Mouse (Mus musculus) neural tube, embryonic 10.5 days (tissue): Measurements from ENCODE around the gene Tac2.
A peak's percentile ranks its signal among the peaks of the same experiment; 100 is the strongest.

Experiments
- DNase-seq: peaks from one replicate; pipeline ENCODE4 v3.0.0-alpha.2; 2017; ENCODE audit warnings: low spot score; ENCODE audit errors: extremely low spot score

The Tac2 gene

GRCm38 (mm10) chr10:127721671-127722418, 2.4 kb upstream of the Tac2 start:
- no peak for DNase-seq

DNA sequence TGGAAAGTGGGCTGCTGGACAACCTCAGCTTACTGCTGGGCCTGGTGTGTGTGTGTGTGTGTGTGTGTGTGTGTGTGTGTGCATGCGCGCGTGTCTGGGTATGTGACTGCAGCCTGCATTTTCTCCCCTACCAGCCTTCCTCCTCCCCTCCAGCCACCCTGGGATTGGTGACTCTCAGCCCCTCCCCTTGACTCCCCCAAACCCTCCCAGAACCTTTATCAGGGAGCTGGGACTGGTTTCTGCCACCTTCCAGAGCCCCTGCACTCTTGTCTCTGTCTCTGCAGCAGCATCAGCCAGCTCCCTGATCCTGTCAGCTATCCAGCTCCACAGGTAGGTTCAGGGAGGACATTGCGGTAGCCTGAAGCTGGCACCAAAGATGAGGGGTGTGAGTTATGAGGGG, 858 bp downstream of the Tac2 start:
- DNase-seq, result no peak

GRCm38 (mm10) chr10:127728437-127728836, 4.2 kb downstream of the Tac2 start:
- DNase-seq, result no peak

- no peak for DNase-seq
These were observed 6.1 kb downstream of the Tac2 start for GRCm38 (mm10) chr10:127730285-127730932.

GRCm38 (mm10) chr10:127730933-127731310, 6.6 kb downstream of the Tac2 start:
- no peak for DNase-seq

- DNase-seq, result no peak
These were observed 7.1 kb downstream of the Tac2 start for GRCm38 (mm10) chr10:127731397-127731796.

DNA sequence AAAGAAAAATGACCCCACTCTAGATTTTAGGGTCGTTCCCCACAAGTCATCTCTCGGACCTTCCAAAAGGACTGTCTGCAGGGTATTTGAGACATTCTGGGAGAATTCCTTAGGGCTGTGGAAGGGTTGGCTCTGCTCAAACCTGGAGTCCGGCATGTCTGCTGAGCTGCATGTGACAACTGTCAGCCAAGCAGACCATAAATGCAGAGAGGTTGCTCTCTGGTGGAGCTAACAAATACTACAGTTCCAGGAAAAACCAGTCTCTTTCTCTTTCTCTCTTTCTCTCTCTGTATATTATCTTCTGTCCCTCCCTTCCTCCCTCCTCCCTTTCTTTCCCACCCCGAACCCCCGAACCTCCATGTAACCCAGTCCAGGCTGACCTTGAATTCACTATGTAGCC, 10.2 kb downstream of the Tac2 start:
- no peak for DNase-seq

DNA sequence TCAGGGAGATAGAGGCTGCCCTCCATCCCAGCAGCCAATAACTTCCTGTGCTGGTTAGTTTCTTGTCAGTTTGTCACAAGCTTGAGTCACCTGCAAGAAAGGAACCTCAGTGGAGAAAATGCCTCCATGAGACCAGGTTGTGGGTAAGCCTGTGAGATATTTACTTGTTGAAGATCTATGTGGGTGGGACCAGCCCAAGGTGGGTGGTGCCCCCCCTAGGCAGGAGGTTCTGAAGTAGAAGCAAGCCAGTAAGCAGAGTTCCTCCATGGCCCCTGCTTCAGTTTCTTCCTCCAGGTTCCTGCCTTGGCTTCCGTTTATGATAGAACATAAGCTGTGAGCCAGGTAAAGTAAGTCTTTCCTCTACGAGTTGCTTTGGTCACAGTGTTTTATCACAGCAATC, 12.0 kb downstream of the Tac2 start:
- no peak for DNase-seq

- DNase-seq, result no peak
These were observed 12.6 kb downstream of the Tac2 start for GRCm38 (mm10) chr10:127736916-127737315.

DNA sequence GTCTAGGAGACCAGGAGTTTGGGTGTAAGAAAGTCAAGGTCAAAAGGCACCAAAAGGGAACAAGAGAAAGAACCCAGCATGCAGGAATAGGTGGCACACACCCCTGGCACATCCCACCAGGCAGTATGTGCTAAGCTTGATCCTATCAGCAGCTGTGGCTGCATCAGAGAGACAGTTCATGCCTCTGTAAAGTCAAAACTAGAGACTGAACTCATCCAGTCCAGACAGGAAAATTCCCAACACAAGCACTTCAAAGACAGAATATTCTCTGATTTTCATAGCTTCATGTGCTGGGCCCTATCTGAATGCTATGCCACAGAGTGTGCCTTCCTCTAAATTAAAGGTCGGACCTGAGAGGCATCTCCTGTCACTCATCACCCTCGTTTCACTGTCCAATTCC, 13.3 kb downstream of the Tac2 start:
- no peak for DNase-seq

GRCm38 (mm10) chr10:127738151-127738882, 14.0 kb downstream of the Tac2 start:
- DNase-seq, result no peak

DNA sequence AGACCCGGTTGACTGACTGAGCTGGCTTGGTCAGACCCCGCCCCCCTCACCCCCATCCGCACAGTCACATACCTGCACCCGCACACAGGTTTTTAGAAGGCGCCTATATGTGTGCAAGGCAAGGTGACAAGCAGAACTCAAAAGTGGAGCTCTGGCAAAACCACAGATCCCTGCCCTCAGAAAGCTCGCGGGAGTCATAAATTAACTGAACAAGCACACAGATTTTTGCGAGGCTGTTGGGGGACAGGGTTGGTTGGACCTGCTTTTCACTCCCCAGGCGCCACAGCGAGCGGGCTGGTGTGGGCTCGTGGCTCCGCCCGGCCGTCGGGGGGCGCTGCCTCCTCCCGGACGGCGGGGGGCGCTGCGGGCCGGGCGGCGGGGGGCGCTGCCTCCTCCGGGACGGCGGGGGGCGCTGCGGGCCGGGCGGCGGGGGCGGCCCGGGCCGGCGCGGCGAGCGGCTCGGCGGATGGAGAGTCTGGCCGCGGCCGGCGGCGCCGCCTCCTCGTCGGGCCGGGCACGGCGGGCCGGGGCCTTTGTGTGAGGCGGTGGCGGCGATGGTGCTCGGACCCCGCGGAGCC, 14.9 kb downstream of the Tac2 start, which contains the start of gene Zbtb39:
TSS of gene Zbtb39 (plus strand) at position 456 of the 578 bp plus-strand sequence.
- peak; percentile 79 for DNase-seq

- peak; percentile 68 for DNase-seq
These were observed 15.4 kb downstream of the Tac2 start for GRCm38 (mm10) chr10:127739661-127740161.

- peak; percentile 51 for DNase-seq
These were observed 20.4 kb downstream of the Tac2 start for GRCm38 (mm10) chr10:127744661-127745060.

DNA sequence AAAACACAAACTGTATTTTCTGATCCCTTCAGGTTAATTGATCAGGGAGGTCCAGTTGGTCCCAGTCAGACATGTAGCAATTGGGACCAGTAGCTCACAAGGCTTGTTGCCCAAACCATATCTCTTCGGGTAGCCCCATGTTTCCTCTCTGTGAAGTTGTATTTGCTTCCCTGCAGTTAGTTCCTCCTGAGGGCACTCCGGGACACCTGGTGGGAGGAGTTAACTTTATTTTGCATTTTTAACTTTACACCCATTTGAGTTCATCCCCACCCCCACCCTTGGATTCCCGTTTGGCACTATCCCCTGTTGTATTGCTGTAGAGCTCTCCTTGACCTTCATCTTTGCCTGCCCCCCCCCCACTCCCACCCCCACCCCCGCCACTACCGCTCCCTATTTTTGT, 21.6 kb downstream of the Tac2 start:
- no peak for DNase-seq

DNA sequence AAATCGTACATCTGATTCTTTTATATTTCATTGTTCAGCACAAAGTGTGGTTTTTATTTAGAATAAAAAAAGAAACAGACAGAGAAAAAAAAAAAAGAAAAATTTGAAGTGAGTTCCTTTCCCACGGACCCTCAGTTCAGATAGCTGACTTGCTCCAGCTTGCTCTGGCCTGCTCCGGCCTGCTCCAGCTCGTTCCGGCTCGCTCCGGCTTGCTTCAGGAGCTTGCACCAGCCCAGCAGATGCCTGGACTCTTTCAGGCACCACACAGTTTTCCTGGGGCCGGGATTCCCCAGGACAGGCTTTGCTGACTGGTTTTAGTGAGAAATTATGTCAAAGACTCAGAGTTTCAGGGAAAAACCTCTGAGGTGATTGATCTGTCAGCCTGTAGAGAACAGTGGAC, 23.0 kb downstream of the Tac2 start:
- DNase-seq, result no peak

DNA sequence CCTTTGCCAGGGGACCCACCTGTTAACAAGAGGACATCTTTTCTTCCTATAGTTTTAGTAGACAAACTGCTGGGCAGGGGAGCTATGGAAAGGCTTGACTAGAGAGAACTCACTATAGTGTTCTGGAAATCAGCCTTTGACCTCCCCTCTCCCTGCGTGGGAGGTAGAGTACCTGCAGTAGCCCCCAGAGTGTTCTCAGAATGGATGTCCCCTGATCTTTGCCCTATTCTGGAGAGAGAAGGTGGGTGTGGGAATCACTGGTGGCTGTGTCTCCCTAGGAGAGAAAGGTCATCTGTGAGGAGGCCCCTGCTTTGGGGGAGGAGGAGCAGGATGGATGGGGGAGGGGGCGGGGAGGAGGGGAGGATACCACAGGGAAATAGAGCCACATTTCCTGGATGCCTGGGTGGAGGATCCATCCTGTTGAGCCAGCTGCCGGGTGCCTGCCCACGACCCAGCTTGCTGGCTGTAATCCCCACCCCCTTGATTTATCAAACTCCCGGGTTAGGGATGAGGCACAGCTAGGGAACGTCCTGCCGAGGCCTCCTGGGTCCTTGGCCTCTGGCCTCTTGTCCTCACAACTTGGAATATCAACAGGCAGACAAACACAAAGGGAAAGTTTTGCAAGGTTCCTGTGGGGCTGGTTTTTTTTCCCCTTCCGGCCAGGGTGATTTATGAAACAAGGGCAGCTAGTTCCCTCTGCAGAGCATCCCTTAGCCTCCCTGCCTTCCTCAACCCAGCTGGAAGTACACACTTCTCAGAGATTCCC, 24.8 kb downstream of the Tac2 start:
- DNase-seq, result peak; percentile 46

DNA sequence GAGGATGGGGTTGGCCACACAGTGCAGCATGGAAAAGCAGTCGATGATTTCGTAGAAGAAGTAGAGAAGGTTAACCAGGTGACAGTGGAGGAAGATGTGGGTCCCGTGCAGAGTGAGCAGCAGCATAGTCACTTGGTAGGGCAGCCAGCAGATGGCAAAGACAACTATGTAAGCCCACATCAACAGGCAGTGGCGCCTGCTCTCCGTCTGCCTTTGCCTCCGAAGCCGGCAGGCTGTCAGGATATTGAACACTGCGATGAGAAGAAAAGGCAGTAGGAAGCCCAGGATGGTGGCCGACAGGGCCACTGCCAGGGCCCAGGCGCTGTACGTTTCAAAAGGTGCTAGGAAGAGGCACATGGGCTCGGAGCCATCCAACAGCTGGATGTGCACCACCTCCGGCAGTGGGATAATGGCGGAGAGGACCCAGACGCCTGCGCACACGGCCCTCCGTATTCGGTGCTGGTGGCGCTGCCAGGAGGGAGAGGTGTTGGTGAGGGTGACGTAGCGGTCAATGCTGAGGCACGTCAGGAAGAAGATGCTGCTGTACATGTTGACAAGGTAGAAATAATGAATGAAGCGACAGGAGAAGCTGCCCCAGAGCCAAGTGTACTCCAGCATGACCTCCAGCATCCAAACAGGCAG, 26.0 kb downstream of the Tac2 start:
- DNase-seq, result no peak

GRCm38 (mm10) chr10:127751548-127751947, 27.3 kb downstream of the Tac2 start, which contains the start of gene Gpr182:
Gpr182 (minus strand) TSS chr10:127751732.
- no peak for DNase-seq

GRCm38 (mm10) chr10:127754566-127755166, 30.4 kb downstream of the Tac2 start:
- DNase-seq, result no peak
